Mouse (Mus musculus) kidney, embryonic 14.5 days (tissue): ENCODE results near the gene Exoc6. TPM values are rescaled to one million over a fixed set of nuclear protein-coding genes. Genes with fewer than 3 reads are reported as not detected.

Experiments used
- ATAC-seq: fragments of 200-750 bp; cut with Nextera tagmentation; 2 replicates; pipeline ENCODE4 v1.8.0; 2017; ENCODE audit warnings: moderate number of reproducible peaks, mild to moderate bottlenecking, moderate TSS enrichment, moderate library complexity; ENCODE audit not compliant: low FRiP score, low TSS enrichment
- H3K27ac ChIP-seq: fragments of 300-500 bp; sonication (generic); 2 replicates; pipeline ENCODE4 v1.5.1; 2014; ENCODE audit warnings: low read depth, mild to moderate bottlenecking, low read length, moderate library complexity, mixed read lengths
- H3K27me3 ChIP-seq: fragments of 300-500 bp; sonication (generic); 2 replicates; pipeline ENCODE4 v1.6.1; 2014; ENCODE audit warnings: mild to moderate bottlenecking, low read length; ENCODE audit not compliant: control insufficient read depth, insufficient read depth
- H3K36me3 ChIP-seq: fragments of 300-500 bp; sonication (generic); 2 replicates; pipeline ENCODE4 v1.6.1; 2014; ENCODE audit warnings: low read length, mixed read lengths; ENCODE audit not compliant: control insufficient read depth, insufficient read depth
- H3K4me1 ChIP-seq: fragments of 300-500 bp; sonication (generic); 2 replicates; pipeline ENCODE4 v1.6.1; 2014; ENCODE audit warnings: low read length, mixed read lengths; ENCODE audit not compliant: control insufficient read depth, insufficient read depth
- H3K4me2 ChIP-seq: fragments of 300-500 bp; sonication (generic); replicated peaks from 2 replicates; pipeline ENCODE4 v1.6.1; 2014; ENCODE audit warnings: low read depth, mild to moderate bottlenecking, low read length
- H3K4me3 ChIP-seq: fragments of 300-500 bp; sonication (generic); 2 replicates; pipeline ENCODE4 v1.5.1; 2014; ENCODE audit warnings: mild to moderate bottlenecking, low read length
- H3K9ac ChIP-seq: fragments of 300-500 bp; sonication (generic); 2 replicates; pipeline ENCODE4 v1.6.1; 2014; ENCODE audit warnings: low read depth, mild to moderate bottlenecking, low read length, moderate library complexity
- H3K9me3 ChIP-seq: fragments of 300-500 bp; sonication (generic); 2 replicates; pipeline ENCODE4 v1.6.1; 2016; ENCODE audit warnings: low read length; ENCODE audit not compliant: control insufficient read depth
- WGBS: fragments of 180-500 bp; shearing (Covaris S2); extraction: QIAGEN DNeasy Blood & Tissue Kit; methylation state at CpG from one replicate; pipeline ENCODE4 v1.1.7; 2014; 5-methylcytosine and 5-hydroxymethylcytosine counted together
- polyA plus RNA-seq: library from polyadenylated mRNA; unstranded; fragments of >200 nt; fragmentation: Nextera tagmentation; extraction: Ambion mirVana; gene quantifications from 2 replicates; pipeline ENCODE4 v1.2.1, GENCODE M21; 2014

Gene Exoc6
- polyA plus RNA-seq, 1 experiment from 2014 or later, result 26.8 TPM

DNA sequence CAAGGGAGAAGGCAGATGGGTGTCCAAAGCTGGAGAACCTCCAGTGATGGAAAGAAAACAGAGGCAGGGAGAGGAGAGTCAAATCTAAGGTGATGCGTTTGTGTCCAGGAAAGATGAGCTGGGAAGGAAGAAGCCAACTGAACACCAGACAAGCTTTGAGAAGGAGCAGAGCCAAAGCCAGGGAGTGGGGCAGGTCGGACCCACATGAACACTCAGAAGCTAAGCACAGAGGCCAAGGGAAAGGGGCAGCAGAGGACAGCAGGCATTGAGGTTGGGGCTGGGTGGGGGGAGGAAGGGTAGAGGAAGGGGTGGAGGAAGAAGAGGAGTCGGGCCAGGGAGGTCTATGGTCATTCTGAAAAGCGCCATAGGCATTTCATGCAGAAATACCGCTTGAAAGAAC lies 17.0 kb upstream of the Exoc6 start:
- H3K9me3 ChIP-seq, result peaks cover 2% of the 10 kb centered on the region; the same call in 1 of the 2 replicates
- ATAC-seq, result no peak
- no peaks in the 10 kb centered on the region for H3K4me1 ChIP-seq
- WGBS, result 87% methylated on average over 5 of the region's 5 CpGs
- no peak overlapping the region for H3K27ac ChIP-seq
- no peak overlapping the region for H3K4me2 ChIP-seq
- no peaks in the 10 kb centered on the region; the same call in 1 of the 2 replicates for H3K27me3 ChIP-seq
- H3K36me3 ChIP-seq, result no peaks in the 10 kb centered on the region
- no peak overlapping the region for H3K9ac ChIP-seq
- H3K4me3 ChIP-seq, result no peak overlapping the region

DNA sequence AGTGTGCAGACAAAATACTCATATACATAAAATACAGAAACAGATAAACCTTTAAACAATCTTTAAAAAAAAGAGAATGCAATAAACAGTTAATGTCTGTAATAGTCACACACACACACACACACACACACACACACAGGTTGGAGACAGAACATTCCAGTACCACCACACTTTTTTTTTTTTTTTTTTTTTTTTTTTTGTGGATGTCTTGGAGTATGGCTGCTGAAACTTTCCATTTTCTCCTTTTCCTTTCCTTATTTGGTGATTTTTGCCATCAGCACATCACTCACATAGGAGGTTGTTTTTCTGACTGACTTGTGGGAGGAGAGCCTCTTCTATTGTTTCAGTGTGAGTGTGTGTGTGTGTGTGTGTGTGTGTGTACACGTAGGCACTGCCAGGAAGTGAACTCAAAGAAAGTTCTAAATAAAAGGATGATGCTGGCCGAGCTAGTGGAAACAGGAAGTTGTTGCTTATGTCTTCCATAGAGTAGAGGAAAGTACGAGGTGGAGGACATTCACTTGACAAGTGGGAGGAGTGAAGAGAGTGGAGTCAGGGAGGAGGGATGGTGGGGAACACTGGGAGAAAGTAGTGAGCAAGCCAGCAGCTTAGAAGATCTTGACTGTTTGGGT lies 15.4 kb upstream of the Exoc6 start:
- Histone ChIP-seq H3K4me3 (no peak overlapping the region), H3K4me1 (no peaks in the 10 kb centered on the region), H3K9me3 (no peaks in the 10 kb centered on the region), H3K27ac (no peak overlapping the region), H3K4me2 (no peak overlapping the region), H3K27me3 (no peaks in the 10 kb centered on the region; the same call in 1 of the 2 replicates), H3K9ac (no peak overlapping the region), H3K36me3 (no peaks in the 10 kb centered on the region)
- no peak for ATAC-seq
- 53% methylated on average over 3 of the region's 3 CpGs for WGBS

DNA sequence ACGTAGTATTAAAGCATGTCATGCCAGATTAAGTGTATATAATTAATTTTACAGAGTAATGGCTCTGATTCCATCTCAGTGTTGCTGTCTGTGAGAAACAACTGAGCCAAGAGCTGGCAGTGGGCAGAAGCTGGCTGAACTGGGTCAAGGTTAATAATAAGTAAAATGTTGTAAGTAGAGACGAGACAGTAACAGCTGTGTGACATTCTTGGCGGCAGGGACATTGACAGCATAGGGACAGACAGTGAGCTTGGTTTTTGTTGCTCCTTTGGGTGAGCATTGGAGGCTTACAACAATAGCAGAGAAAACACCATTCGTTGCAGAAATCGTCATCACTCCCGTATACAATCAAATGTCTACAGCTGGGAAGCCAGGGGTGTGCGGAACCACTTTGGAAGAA lies 13.8 kb upstream of the Exoc6 start:
- H3K27ac ChIP-seq, result no peak overlapping the region
- WGBS, result 73% methylated on average over 7 of the region's 7 CpGs
- ATAC-seq, result no peak

DNA sequence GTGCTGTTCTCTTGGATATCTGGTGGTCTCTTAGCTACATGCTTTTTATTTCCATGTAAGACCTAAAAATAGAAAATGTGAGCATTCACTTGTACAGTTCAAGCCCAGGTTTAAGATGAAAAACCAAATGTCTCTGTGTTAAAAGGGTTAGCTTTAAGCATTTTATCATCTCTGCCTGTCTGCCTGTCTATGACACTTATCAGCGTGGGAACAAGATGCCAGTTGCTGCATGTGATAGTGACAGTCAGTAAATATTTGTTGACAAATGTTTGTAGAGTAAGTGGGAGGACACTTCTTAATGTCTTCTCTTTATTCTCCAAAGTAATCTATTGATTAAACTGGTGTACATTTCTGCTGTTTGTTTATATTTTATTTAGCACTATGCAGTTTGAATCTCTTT lies 12.5 kb upstream of the Exoc6 start:
- no peaks in the 10 kb centered on the region; the same call in 1 of the 2 replicates for H3K27me3 ChIP-seq
- no peaks in the 10 kb centered on the region for H3K9me3 ChIP-seq
- H3K4me1 ChIP-seq, result no peaks in the 10 kb centered on the region
- ATAC-seq, result no peak
- WGBS, result 69% methylated on average over 1 of the region's 1 CpGs
- no peak overlapping the region for H3K9ac ChIP-seq
- no peaks in the 10 kb centered on the region for H3K36me3 ChIP-seq
- H3K27ac ChIP-seq, result no peak overlapping the region
- H3K4me2 ChIP-seq, result no peak overlapping the region
- no peak overlapping the region for H3K4me3 ChIP-seq

More for the DNA sequence above, 13.8 kb upstream of the Exoc6 start:
- Histone ChIP-seq H3K4me2 (no peak overlapping the region), H3K4me1 (no peaks in the 10 kb centered on the region), H3K9ac (no peak overlapping the region), H3K9me3 (no peaks in the 10 kb centered on the region), H3K4me3 (no peak overlapping the region), H3K36me3 (no peaks in the 10 kb centered on the region), H3K27me3 (no peaks in the 10 kb centered on the region; the same call in 1 of the 2 replicates)

DNA sequence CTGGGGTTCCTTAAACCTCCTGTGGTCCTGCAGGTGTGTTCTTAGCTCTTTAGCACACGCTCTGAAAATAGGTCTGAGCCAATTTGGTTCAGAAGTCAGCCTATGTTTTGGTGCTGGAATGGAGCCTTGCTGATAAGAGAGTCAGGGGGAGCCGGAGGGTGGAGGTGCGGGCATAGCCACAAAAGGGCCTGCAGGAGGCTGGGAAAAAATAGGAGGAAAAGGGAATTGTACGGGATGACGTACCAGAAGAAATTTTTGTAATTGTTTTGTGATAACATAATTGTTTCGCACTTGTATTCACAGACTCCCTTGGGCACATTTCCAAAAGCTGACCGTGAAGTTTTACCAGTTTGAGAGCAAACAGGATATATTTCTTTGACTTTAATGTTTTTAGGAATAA lies 10.0 kb upstream of the Exoc6 start:
- Histone ChIP-seq H3K4me2 (no peak overlapping the region), H3K27me3 (no peaks in the 10 kb centered on the region), H3K4me1 (no peaks in the 10 kb centered on the region), H3K27ac (no peak overlapping the region), H3K36me3 (no peaks in the 10 kb centered on the region), H3K9me3 (no peaks in the 10 kb centered on the region), H3K4me3 (no peak overlapping the region), H3K9ac (no peak overlapping the region)
- no peak for ATAC-seq
- WGBS, result 68% methylated on average over 7 of the region's 7 CpGs

DNA sequence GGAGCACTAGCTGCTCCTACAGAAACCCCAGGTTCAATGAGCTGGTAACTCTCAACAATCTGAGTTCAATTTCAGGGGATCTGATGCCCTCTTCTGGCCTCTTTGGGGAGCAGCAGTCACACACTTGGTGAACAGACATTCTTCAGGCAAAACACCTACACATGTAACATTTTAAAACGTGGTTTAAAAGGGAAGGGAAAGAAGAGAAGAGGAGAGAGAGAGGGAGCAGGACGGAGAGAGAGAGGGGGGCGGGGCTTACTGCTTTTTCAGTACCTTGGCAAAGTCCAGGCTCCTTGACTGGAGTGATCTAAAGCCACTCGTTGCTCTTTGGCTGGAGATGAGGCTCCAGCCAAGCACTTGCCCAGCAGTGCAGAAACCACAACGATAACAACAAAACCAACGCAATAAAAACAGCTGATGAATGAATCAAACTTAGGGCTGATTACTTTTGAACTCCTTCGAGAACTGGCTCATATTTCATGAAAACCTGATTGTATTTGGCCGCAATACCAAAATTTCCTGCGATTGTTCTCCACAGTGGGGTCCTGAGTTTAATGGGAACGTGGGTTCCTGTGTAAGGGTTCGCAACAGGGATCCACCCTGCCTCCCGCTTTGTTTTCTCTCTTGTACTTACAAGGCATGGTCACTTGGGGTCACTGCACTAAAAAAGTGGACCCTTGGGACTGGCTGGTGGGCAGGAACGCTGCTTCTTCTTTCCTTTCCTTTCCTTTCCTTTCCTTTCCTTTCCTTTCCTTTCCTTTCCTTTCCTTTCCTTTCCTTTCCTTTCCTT lies 6.5 kb upstream of the Exoc6 start:
- H3K9ac ChIP-seq, result no peak overlapping the region
- no peak for ATAC-seq
- H3K36me3 ChIP-seq, result no peaks in the 10 kb centered on the region
- no peak overlapping the region for H3K4me2 ChIP-seq
- no peaks in the 10 kb centered on the region for H3K4me1 ChIP-seq
- no peak overlapping the region for H3K27ac ChIP-seq
- no peaks in the 10 kb centered on the region for H3K9me3 ChIP-seq
- 59% methylated on average over 13 of the region's 13 CpGs for WGBS
- H3K27me3 ChIP-seq, result no peaks in the 10 kb centered on the region; the same call in 1 of the 2 replicates
- no peak overlapping the region for H3K4me3 ChIP-seq

DNA sequence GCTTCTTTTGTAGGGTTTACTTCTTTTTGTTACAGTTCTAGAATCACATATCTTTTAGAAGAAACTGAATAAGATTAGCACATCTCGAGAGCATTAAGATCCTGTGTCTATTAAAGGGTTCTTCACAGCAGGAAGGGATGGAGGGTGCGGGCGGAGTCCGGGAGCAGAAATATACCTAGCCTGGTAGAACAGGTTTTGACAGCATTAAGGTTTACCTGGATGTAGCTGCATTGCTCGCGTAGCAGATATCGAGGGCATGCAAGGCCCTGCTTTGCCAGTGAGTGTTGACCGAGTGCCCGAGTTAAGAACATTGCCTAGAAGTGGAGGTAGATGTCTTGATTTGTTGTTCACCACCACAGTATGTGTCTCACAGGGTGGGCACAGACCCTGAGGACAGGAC lies 5.7 kb upstream of the Exoc6 start:
- H3K36me3 ChIP-seq, result no peaks in the 10 kb centered on the region
- 93% methylated on average over 9 of the region's 9 CpGs for WGBS
- no peaks in the 10 kb centered on the region for H3K4me1 ChIP-seq
- H3K9me3 ChIP-seq, result no peaks in the 10 kb centered on the region
- ATAC-seq, result no peak
- no peak overlapping the region for H3K4me2 ChIP-seq
- H3K9ac ChIP-seq, result no peak overlapping the region
- no peaks in the 10 kb centered on the region; the same call in 1 of the 2 replicates for H3K27me3 ChIP-seq
- no peak overlapping the region for H3K4me3 ChIP-seq
- no peak overlapping the region for H3K27ac ChIP-seq

DNA sequence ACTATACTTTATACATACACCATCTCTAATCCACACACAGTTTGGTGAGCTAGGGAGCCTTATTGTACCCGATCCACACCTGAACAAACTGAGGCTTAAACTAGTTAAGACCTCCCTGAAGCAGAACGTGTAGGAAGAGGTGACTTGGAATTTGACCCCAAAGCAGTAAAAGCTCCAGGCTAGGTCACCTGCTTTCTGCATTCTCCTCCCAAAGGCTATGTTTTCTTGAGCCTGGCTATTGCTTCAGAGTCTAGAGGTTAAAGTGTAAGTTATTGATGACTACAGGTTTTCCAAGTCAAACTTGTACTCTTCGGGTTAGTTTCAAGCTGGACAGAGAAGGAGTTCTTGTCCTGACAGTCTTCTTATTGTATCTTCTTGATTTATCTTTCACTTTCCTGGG lies 5.0 kb upstream of the Exoc6 start:
- no peak overlapping the region for H3K4me3 ChIP-seq
- H3K9ac ChIP-seq, result no peak overlapping the region
- no peak overlapping the region for H3K4me2 ChIP-seq
- H3K9me3 ChIP-seq, result no peaks in the 10 kb centered on the region
- WGBS, result 43% methylated on average over 3 of the region's 3 CpGs
- H3K36me3 ChIP-seq, result no peaks in the 10 kb centered on the region
- no peak for ATAC-seq
- H3K4me1 ChIP-seq, result no peaks in the 10 kb centered on the region
- H3K27ac ChIP-seq, result no peak overlapping the region
- no peaks in the 10 kb centered on the region; the same call in 1 of the 2 replicates for H3K27me3 ChIP-seq

DNA sequence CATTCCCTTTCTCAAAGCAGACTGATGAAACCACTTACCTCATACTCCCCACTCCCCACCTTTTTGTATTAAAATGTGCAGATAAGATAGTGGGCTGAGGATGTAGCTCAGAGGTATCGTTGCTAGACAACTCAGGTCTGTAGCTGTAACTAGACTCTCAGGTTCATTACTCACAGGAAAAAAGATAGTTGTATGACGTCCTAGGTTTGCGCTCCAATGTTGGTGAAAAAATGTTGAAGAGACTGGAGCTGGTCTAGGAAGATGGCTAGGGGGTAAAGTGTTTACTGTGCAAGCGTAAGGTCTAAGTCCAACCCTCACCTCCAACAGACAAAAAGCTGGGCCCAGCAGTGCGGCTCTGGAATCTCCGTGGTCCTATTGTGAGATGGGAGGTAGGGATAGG lies 4.5 kb upstream of the Exoc6 start:
- Histone ChIP-seq H3K4me2 (no peak overlapping the region), H3K27me3 (no peaks in the 10 kb centered on the region; the same call in 1 of the 2 replicates), H3K36me3 (no peaks in the 10 kb centered on the region), H3K9me3 (no peaks in the 10 kb centered on the region), H3K4me1 (no peaks in the 10 kb centered on the region), H3K27ac (no peak overlapping the region), H3K4me3 (no peak overlapping the region), H3K9ac (no peak overlapping the region)
- 90% methylated on average over 6 of the region's 6 CpGs for WGBS
- ATAC-seq, result no peak
